Mouse (Mus musculus): ENCODE data around the gene Pip5k1b. TPM values are rescaled to one million over a fixed set of nuclear protein-coding genes. Genes with fewer than 3 reads are reported as not detected.
A peak's percentile ranks its signal among the peaks of the same experiment; 100 is the strongest.

The Pip5k1b gene
- 7.1 and 23.3 TPM in 2 replicates for polyA plus RNA-seq (2012; rRNA removed)

DNA sequence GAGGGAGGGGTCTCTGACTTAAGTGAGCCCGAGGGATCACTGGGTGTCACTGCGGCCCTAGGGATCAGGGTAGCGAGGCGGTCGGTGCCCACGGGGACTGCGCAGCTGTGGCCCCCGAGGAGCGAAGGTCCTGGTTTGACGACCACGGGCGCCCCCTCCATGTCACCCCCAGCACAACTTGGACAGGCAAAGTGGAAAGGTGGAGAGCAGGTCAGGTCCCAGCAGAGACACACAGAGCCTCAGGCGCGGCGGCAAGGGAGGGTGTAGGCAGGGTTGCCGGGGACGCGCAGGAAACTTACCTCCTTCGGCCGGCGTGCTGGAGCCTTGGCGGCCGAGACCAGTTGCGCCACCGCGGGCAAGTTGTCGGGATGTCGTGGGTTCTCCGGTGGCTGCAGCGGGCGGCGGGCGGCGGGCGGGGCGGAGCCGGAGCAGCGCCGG is at the start of gene Pip5k1b:
Gene Pip5k1b (minus strand): TSS at position 407 of the 438 bp plus-strand sequence.
- Histone ChIP-seq H3K27me3 (ENCODE audit: control insufficient read depth, insufficient read depth, low read length) (no peaks in the 10 kb centered on the region), H3K36me3 (ENCODE audit: control insufficient read depth, insufficient read depth, low read length) (no peaks in the 10 kb centered on the region; the same call in 1 of the 2 replicates), H3K4me3 (ENCODE audit: low read depth, low read length) (peak within 1 kb of the TSS; percentile 99), H3K4me1 (ENCODE audit: control insufficient read depth, insufficient read depth, insufficient read length, low read length) (peaks cover 8% of the 10 kb centered on the region; the same call in 1 of the 2 replicates), H3K27ac (ENCODE audit: insufficient read depth, low read depth, low read length) (peak within 1 kb of the TSS; percentile 95)
- TF ChIP-seq CTCF (IDR thresholded peaks at IDR 0.05; ENCODE audit: extremely low read depth, insufficient read length, insufficient replicate concordance, low read depth, low read length) (no peak), POLR2A (IDR thresholded peaks at IDR 0.05; ENCODE audit: low read depth, low read length) (no peak)
- 1% methylated on average over 39 of the region's 39 CpGs for WGBS

DNA sequence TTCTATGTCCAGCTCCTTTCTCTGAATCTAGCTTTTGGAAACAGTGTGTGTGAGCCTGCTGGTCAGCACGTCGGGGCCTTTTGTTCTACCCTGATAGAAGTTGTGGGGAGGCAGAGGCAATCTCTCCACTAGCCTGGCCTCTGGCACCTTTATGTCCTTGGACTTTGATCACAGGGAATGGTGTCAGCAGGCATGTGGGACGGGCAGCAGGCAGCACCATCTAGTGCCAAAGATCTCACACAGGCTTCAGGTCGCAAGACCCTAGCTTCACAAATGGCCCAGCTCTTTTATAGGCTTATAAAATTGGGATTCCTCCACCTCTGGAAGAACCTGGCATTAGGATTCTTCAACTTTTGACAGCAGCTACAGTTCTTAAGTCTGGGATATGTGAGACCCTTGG is 48.4 kb upstream of the Pip5k1b start:
- H3K27ac ChIP-seq (ENCODE audit: insufficient read depth, low read depth, low read length), result no peak overlapping the region
- 18% methylated on average over 4 of the region's 4 CpGs for WGBS
- TF ChIP-seq CTCF (IDR thresholded peaks at IDR 0.05; ENCODE audit: extremely low read depth, insufficient read length, insufficient replicate concordance, low read depth, low read length) (peak; percentile 57; the same call in 1 of the 2 replicates), POLR2A (IDR thresholded peaks at IDR 0.05; ENCODE audit: low read depth, low read length) (no peak)
- H3K27me3 ChIP-seq (ENCODE audit: control insufficient read depth, insufficient read depth, low read length), result no peaks in the 10 kb centered on the region
- no peaks in the 10 kb centered on the region for H3K36me3 ChIP-seq (ENCODE audit: control insufficient read depth, insufficient read depth, low read length)
- H3K4me1 ChIP-seq (ENCODE audit: control insufficient read depth, insufficient read depth, insufficient read length, low read length), result peaks cover 10% of the 10 kb centered on the region; the same call in 1 of the 2 replicates
- no peak overlapping the region for H3K4me3 ChIP-seq (ENCODE audit: low read depth, low read length)

DNA sequence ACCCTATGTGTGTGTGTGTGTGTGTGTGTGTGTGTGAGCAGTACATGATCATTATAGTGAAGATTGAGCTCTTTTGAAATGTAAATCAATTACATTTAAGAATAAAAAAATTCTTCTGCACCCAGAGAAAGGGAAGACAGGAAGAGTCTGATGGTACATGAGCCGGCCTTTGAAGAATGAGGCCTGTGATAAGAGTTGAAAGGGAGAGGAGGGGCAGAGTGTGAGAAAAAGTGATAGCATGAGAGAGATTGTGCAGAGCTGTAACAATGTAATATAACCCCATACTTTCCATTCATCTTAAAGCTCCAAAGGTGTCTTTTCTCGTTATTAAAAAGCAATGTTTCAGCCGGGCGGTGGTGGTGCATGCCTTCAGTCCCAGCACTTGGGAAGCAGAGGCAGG is 47.8 kb upstream of the Pip5k1b start:
- 46% methylated on average over 4 of the region's 4 CpGs for WGBS
- no peaks in the 10 kb centered on the region for H3K36me3 ChIP-seq (ENCODE audit: control insufficient read depth, insufficient read depth, low read length)
- H3K4me3 ChIP-seq (ENCODE audit: low read depth, low read length), result no peak overlapping the region
- peaks cover 10% of the 10 kb centered on the region; the same call in 1 of the 2 replicates for H3K4me1 ChIP-seq (ENCODE audit: control insufficient read depth, insufficient read depth, insufficient read length, low read length)
- TF ChIP-seq POLR2A (IDR thresholded peaks at IDR 0.05; ENCODE audit: low read depth, low read length) (no peak), CTCF (IDR thresholded peaks at IDR 0.05; ENCODE audit: extremely low read depth, insufficient read length, insufficient replicate concordance, low read depth, low read length) (no peak)
- H3K27me3 ChIP-seq (ENCODE audit: control insufficient read depth, insufficient read depth, low read length), result no peaks in the 10 kb centered on the region
- no peak overlapping the region for H3K27ac ChIP-seq (ENCODE audit: insufficient read depth, low read depth, low read length)

DNA sequence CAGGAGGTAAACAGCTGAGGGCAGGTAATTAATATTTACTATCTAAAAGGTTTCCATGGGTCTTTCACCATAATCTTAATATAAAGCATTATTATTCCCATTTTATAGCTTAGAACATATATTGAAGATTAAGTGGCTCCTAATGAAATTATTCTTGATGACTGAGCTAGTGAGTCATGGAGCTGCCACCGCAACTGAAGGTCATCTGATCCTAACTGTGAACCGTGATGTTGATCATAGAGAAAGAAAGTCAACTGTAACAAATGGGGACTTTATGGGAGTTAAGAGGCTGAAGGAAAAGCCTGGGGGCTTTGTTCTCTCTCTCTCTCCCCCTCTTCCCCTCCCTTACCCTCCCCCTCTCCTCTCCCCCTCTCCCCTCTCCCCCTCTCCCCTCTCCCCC is 31.1 kb upstream of the Pip5k1b start:
- no peaks in the 10 kb centered on the region for H3K27me3 ChIP-seq (ENCODE audit: control insufficient read depth, insufficient read depth, low read length)
- H3K27ac ChIP-seq (ENCODE audit: insufficient read depth, low read depth, low read length), result no peak overlapping the region
- H3K36me3 ChIP-seq (ENCODE audit: control insufficient read depth, insufficient read depth, low read length), result no peaks in the 10 kb centered on the region
- no peak overlapping the region for H3K4me3 ChIP-seq (ENCODE audit: low read depth, low read length)
- WGBS, result 51% methylated on average over 2 of the region's 2 CpGs
- peaks cover 4% of the 10 kb centered on the region; the same call in 1 of the 2 replicates for H3K4me1 ChIP-seq (ENCODE audit: control insufficient read depth, insufficient read depth, insufficient read length, low read length)
- TF ChIP-seq POLR2A (IDR thresholded peaks at IDR 0.05; ENCODE audit: low read depth, low read length), result no peak
- no peak for TF ChIP-seq CTCF (IDR thresholded peaks at IDR 0.05; ENCODE audit: extremely low read depth, insufficient read length, insufficient replicate concordance, low read depth, low read length)

DNA sequence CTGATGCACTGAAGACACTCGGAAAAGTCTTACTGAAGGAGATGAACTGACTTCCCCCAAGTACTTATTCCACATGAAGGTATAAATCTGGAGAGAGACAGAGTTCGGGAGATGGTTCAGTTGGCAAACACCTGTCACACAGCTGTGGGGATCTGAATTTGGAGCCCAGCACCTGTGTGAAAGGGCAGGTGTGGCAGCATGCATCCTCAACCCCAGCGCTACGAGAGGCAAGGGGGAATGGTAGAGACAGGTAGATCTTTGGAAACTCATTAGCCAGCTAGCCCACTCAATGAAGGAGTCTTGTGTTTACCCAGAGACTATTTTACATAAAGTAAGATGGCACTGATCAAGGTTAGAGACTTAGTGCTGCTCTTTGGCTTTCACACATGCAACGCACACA is 29.5 kb upstream of the Pip5k1b start:
- H3K4me3 ChIP-seq (ENCODE audit: low read depth, low read length), result no peak overlapping the region
- no peaks in the 10 kb centered on the region for H3K27me3 ChIP-seq (ENCODE audit: control insufficient read depth, insufficient read depth, low read length)
- no peaks in the 10 kb centered on the region for H3K36me3 ChIP-seq (ENCODE audit: control insufficient read depth, insufficient read depth, low read length)
- WGBS, result 94% methylated on average over 5 of the region's 5 CpGs
- H3K4me1 ChIP-seq (ENCODE audit: control insufficient read depth, insufficient read depth, insufficient read length, low read length), result peaks cover 4% of the 10 kb centered on the region; the same call in 1 of the 2 replicates
- TF ChIP-seq CTCF (IDR thresholded peaks at IDR 0.05; ENCODE audit: extremely low read depth, insufficient read length, insufficient replicate concordance, low read depth, low read length) (no peak), POLR2A (IDR thresholded peaks at IDR 0.05; ENCODE audit: low read depth, low read length) (no peak)
- no peak overlapping the region for H3K27ac ChIP-seq (ENCODE audit: insufficient read depth, low read depth, low read length)

DNA sequence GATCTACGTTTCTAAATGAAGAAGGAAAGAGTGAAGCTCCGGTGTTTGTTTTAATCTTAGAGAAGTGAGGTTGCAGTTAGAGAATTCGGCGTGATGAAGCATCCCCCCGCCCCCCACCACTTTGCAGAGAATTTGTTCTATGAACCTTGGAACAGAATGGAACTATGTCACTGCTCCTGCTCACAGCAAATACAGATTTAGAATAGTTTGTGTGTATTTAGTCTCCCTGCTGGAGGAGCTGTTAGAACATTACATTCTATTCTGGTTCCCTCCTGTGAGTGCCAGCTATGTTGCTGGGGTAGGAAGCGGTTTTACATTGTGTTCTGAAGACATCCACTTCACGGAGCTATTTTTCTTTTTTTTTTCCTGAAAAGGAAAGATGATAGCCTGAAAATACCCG is 28.3 kb upstream of the Pip5k1b start:
- no peak for TF ChIP-seq CTCF (IDR thresholded peaks at IDR 0.05; ENCODE audit: extremely low read depth, insufficient read length, insufficient replicate concordance, low read depth, low read length)
- TF ChIP-seq POLR2A (IDR thresholded peaks at IDR 0.05; ENCODE audit: low read depth, low read length), result no peak
- Histone ChIP-seq H3K27ac (ENCODE audit: insufficient read depth, low read depth, low read length) (no peak overlapping the region), H3K27me3 (ENCODE audit: control insufficient read depth, insufficient read depth, low read length) (no peaks in the 10 kb centered on the region), H3K4me3 (ENCODE audit: low read depth, low read length) (no peak overlapping the region), H3K36me3 (ENCODE audit: control insufficient read depth, insufficient read depth, low read length) (no peaks in the 10 kb centered on the region), H3K4me1 (ENCODE audit: control insufficient read depth, insufficient read depth, insufficient read length, low read length) (peaks cover 4% of the 10 kb centered on the region; the same call in 1 of the 2 replicates)
- WGBS, result 91% methylated on average over 8 of the region's 8 CpGs

DNA sequence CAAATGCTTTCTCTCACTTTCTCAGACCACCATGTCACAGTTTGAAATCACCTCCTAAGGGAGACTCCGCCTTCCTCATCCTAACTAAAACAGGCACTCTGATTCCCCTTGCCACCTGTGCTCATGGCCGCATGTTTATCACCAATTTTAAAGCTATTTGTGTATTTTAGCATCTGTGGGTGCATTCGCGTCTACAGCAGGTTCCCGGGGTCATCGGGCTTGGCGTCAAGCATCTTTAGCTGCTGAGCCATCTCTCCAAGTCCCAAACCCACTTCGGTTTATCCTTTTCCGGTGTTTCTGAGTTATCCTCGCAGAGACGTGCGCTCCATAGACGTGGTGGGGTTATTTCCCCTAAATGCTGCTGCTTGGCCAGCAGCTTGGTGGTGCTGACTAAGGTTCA is 20.5 kb upstream of the Pip5k1b start:
- TF ChIP-seq CTCF (IDR thresholded peaks at IDR 0.05; ENCODE audit: extremely low read depth, insufficient read length, insufficient replicate concordance, low read depth, low read length), result no peak
- TF ChIP-seq POLR2A (IDR thresholded peaks at IDR 0.05; ENCODE audit: low read depth, low read length), result no peak
- H3K4me3 ChIP-seq (ENCODE audit: low read depth, low read length), result no peak overlapping the region
- H3K27me3 ChIP-seq (ENCODE audit: control insufficient read depth, insufficient read depth, low read length), result no peaks in the 10 kb centered on the region
- H3K4me1 ChIP-seq (ENCODE audit: control insufficient read depth, insufficient read depth, insufficient read length, low read length), result no peaks in the 10 kb centered on the region
- H3K36me3 ChIP-seq (ENCODE audit: control insufficient read depth, insufficient read depth, low read length), result no peaks in the 10 kb centered on the region
- H3K27ac ChIP-seq (ENCODE audit: insufficient read depth, low read depth, low read length), result no peak overlapping the region
- 92% methylated on average over 13 of the region's 13 CpGs for WGBS

All from small intestine, adult 2 months (tissue).